Mouse (Mus musculus) ES-Bruce4 (cell line): ENCODE measurements around the gene Daam1.

Experiments
- EP300 ChIP-seq: IDR thresholded peaks from 2 replicates; pipeline ENCODE4 v1.6.1; 2011; ENCODE audit warnings: low read depth, low read length; ENCODE audit not compliant: insufficient read depth
- POLR2A ChIP-seq: IDR thresholded peaks from one replicate; pipeline ENCODE4 v1.8.1; 2011; ENCODE audit warnings: low read length; ENCODE audit not compliant: insufficient read depth

DNA sequence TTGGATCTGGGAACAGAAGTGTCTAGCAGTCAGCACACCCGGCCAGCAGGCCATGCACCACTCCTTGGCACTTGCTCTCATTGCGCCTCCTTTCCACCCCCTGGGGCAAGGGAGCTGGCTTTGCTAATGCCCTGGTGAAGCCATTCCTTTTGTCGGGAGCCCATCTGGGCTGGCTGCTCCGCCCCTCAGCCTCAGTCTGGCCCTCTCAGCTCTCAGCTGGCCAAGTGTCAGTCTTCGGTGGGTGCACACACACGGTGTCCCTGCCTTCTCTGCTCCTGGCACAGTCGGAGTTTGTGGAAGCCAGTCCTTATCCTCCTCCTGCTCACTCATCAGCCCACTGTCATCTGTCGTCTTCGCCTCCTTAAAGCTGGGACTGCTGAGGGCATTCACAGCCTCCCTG lies 142.7 kb downstream of the Daam1 start:
- no peak for TF ChIP-seq POLR2A
- TF ChIP-seq EP300: no peak
